Mouse (Mus musculus) thymus, postnatal 36 days (tissue): ENCODE data around the gene Adgrb3.

Experiments used
- DNase-seq, 2 experiments: peaks; one replicate each; pipeline ENCODE4 v3.0.0; 2022; ENCODE audit warnings: mixed read lengths in 2 of 2

The Adgrb3 gene

GRCm38 (mm10) chr1:25828971-25829920, at the start of gene Adgrb3:
Gene Adgrb3 (minus strand): TSS chr1:25829707.
- DNase-seq, result no peak

GRCm38 (mm10) chr1:25877526-25877925, 48.0 kb upstream of the Adgrb3 start:
- DNase-seq, result no peak

- no peak for DNase-seq
Observed at GRCm38 (mm10) chr1:25857473-25857872, 28.0 kb upstream of the Adgrb3 start.

GRCm38 (mm10) chr1:25854451-25854978, 25.0 kb upstream of the Adgrb3 start:
- no peak for DNase-seq

- no peak for DNase-seq
Observed at GRCm38 (mm10) chr1:25832260-25832659, 2.8 kb upstream of the Adgrb3 start.

GRCm38 (mm10) chr1:25831521-25831900, 2.0 kb upstream of the Adgrb3 start:
- no peak for DNase-seq

GRCm38 (mm10) chr1:25830757-25831520, 1.4 kb upstream of the Adgrb3 start:
- no peak for DNase-seq

- DNase-seq, result no peak
Observed at GRCm38 (mm10) chr1:25829921-25830751, 629 bp upstream of the Adgrb3 start.

GRCm38 (mm10) chr1:25828071-25828755, 1.3 kb downstream of the Adgrb3 start:
- DNase-seq, result no peak

- no peak for DNase-seq
Observed at GRCm38 (mm10) chr1:25827436-25827835, 2.1 kb downstream of the Adgrb3 start.

- no peak for DNase-seq
Observed at GRCm38 (mm10) chr1:25826771-25827170, 2.7 kb downstream of the Adgrb3 start.

GRCm38 (mm10) chr1:25824626-25825025, 4.9 kb downstream of the Adgrb3 start:
- no peak for DNase-seq

- DNase-seq, result no peak
Observed at GRCm38 (mm10) chr1:25823961-25824360, 5.5 kb downstream of the Adgrb3 start.

GRCm38 (mm10) chr1:25815491-25815890, 14.0 kb downstream of the Adgrb3 start:
- no peak for DNase-seq

GRCm38 (mm10) chr1:25778784-25779183, 50.7 kb downstream of the Adgrb3 start:
- no peak for DNase-seq

GRCm38 (mm10) chr1:25777459-25777858, 52.0 kb downstream of the Adgrb3 start:
- no peak for DNase-seq

GRCm38 (mm10) chr1:25775440-25776130, 53.9 kb downstream of the Adgrb3 start:
- DNase-seq, result no peak

- no peak for DNase-seq
Observed at GRCm38 (mm10) chr1:25768958-25769357, 60.5 kb downstream of the Adgrb3 start.

- DNase-seq, result no peak
Observed at GRCm38 (mm10) chr1:25755265-25755664, 74.2 kb downstream of the Adgrb3 start.

- DNase-seq, result no peak
Observed at GRCm38 (mm10) chr1:25754528-25754927, 75.0 kb downstream of the Adgrb3 start.

GRCm38 (mm10) chr1:25745575-25745974, 83.9 kb downstream of the Adgrb3 start:
- no peak for DNase-seq
